Mouse (Mus musculus) midbrain, embryonic 13.5 days (tissue): ENCODE results near the gene Dbn1. TPM values are rescaled to one million over a fixed set of nuclear protein-coding genes. Genes with fewer than 3 reads are reported as not detected.

ENCODE experiments used
- ATAC-seq: fragments of 200-750 bp; cut with Nextera tagmentation; 2 replicates; pipeline ENCODE4 v1.8.0; 2017; ENCODE audit warnings: mild to moderate bottlenecking, moderate TSS enrichment, moderate library complexity
- H3K27ac ChIP-seq: fragments of 300-500 bp; sonication (generic); 2 replicates; pipeline ENCODE4 v1.5.1; 2015; ENCODE audit warnings: inconsistent platforms, mild to moderate bottlenecking, moderate library complexity
- H3K27me3 ChIP-seq: fragments of 300-500 bp; sonication (generic); 2 replicates; pipeline ENCODE4 v1.6.1; 2015; ENCODE audit warnings: mild to moderate bottlenecking, inconsistent platforms
- H3K36me3 ChIP-seq: fragments of 300-500 bp; sonication (generic); 2 replicates; pipeline ENCODE4 v1.6.1; 2015; ENCODE audit warnings: mild to moderate bottlenecking, inconsistent platforms
- H3K4me1 ChIP-seq: fragments of 300-500 bp; sonication (generic); replicated peaks from 2 replicates; pipeline ENCODE4 v1.6.1; 2015; ENCODE audit warnings: inconsistent platforms
- H3K4me2 ChIP-seq: fragments of 300-500 bp; sonication (generic); replicated peaks from 2 replicates; pipeline ENCODE4 v1.6.1; 2015; ENCODE audit warnings: moderate library complexity, mild to moderate bottlenecking, inconsistent platforms
- H3K4me3 ChIP-seq: fragments of 300-500 bp; sonication (generic); replicated peaks from 2 replicates; pipeline ENCODE4 v1.5.1; 2015; ENCODE audit warnings: mild to moderate bottlenecking, inconsistent platforms
- H3K9ac ChIP-seq: fragments of 300-500 bp; sonication (generic); replicated peaks from 2 replicates; pipeline ENCODE4 v1.6.1; 2015; ENCODE audit warnings: mild to moderate bottlenecking, inconsistent platforms
- H3K9me3 ChIP-seq: fragments of 300-500 bp; sonication (generic); 2 replicates; pipeline ENCODE4 v1.6.1; 2016; ENCODE audit warnings: mild to moderate bottlenecking, inconsistent platforms
- WGBS: fragments of 180-500 bp; shearing (Covaris S2); methylation state at CpG from one replicate; pipeline ENCODE4 v1.1.7; 2015; 5-methylcytosine and 5-hydroxymethylcytosine counted together
- polyA plus RNA-seq: library from polyadenylated mRNA; unstranded; fragments of >200 nt; fragmentation: Nextera tagmentation; extraction: Ambion mirVana; gene quantifications from 2 replicates; pipeline ENCODE4 v1.2.1, GENCODE M21; 2015

The Dbn1 gene
- polyA plus RNA-seq, 1 experiment from 2014 or later: 674 TPM

GRCm38 (mm10) chr13:55463399-55464026 is 24.4 kb downstream of the Dbn1 start:
- H3K27me3 ChIP-seq: no peaks in the 10 kb centered on the region
- H3K9me3 ChIP-seq: no peaks in the 10 kb centered on the region
- peaks cover 34% of the 10 kb centered on the region for H3K36me3 ChIP-seq
- 7% methylated on average over 14 of the region's 14 CpGs for WGBS
- H3K9ac ChIP-seq: peak overlapping the region; percentile 92
- no peak; the same call in 1 of the 2 replicates for ATAC-seq
- peak overlapping the region; percentile 86 for H3K4me2 ChIP-seq
- peak overlapping the region; percentile 99 for H3K27ac ChIP-seq
- peaks cover 51% of the 10 kb centered on the region for H3K4me1 ChIP-seq
- peak overlapping the region; percentile 60 for H3K4me3 ChIP-seq

GRCm38 (mm10) chr13:55462965-55463364 is 24.9 kb downstream of the Dbn1 start:
- no peak overlapping the region for H3K4me3 ChIP-seq
- H3K9me3 ChIP-seq: no peaks in the 10 kb centered on the region
- peaks cover 40% of the 10 kb centered on the region for H3K36me3 ChIP-seq
- no peak overlapping the region for H3K9ac ChIP-seq
- peak overlapping the region; percentile 86; the same call in 1 of the 2 replicates for H3K4me2 ChIP-seq
- no peaks in the 10 kb centered on the region for H3K27me3 ChIP-seq
- WGBS: 52% methylated on average over 2 of the region's 2 CpGs
- peaks cover 45% of the 10 kb centered on the region for H3K4me1 ChIP-seq
- no peak for ATAC-seq
- H3K27ac ChIP-seq: peak overlapping the region; percentile 99

- Histone ChIP-seq H3K4me1 (peaks cover 14% of the 10 kb centered on the region), H3K9me3 (no peaks in the 10 kb centered on the region), H3K27me3 (no peaks in the 10 kb centered on the region), H3K4me2 (no peak overlapping the region), H3K4me3 (no peak overlapping the region), H3K36me3 (peaks cover 78% of the 10 kb centered on the region), H3K27ac (no peak overlapping the region), H3K9ac (no peak overlapping the region)
- no peak for ATAC-seq
- 97% methylated on average over 16 of the region's 16 CpGs for WGBS
Measured at GRCm38 (mm10) chr13:55451785-55452549, 35.9 kb downstream of the Dbn1 start.

- H3K4me1 ChIP-seq: peaks cover 20% of the 10 kb centered on the region
- ATAC-seq: no peak
- H3K27ac ChIP-seq: no peak overlapping the region
- H3K9ac ChIP-seq: no peak overlapping the region
- no peaks in the 10 kb centered on the region for H3K9me3 ChIP-seq
- 95% methylated on average over 10 of the region's 10 CpGs for WGBS
- peaks cover 71% of the 10 kb centered on the region for H3K36me3 ChIP-seq
- no peak overlapping the region for H3K4me2 ChIP-seq
- H3K4me3 ChIP-seq: no peak overlapping the region
- H3K27me3 ChIP-seq: no peaks in the 10 kb centered on the region
Measured at GRCm38 (mm10) chr13:55451296-55451695, 36.6 kb downstream of the Dbn1 start.

GRCm38 (mm10) chr13:55450511-55450980 is 37.4 kb downstream of the Dbn1 start:
- no peak overlapping the region for H3K9ac ChIP-seq
- H3K4me2 ChIP-seq: no peak overlapping the region
- H3K27me3 ChIP-seq: no peaks in the 10 kb centered on the region
- peaks cover 27% of the 10 kb centered on the region for H3K4me1 ChIP-seq
- no peaks in the 10 kb centered on the region for H3K9me3 ChIP-seq
- peaks cover 64% of the 10 kb centered on the region for H3K36me3 ChIP-seq
- H3K27ac ChIP-seq: no peak overlapping the region
- no peak overlapping the region for H3K4me3 ChIP-seq
- 93% methylated on average over 11 of the region's 11 CpGs for WGBS
- no peak for ATAC-seq

GRCm38 (mm10) chr13:55449679-55450441 is 38.1 kb downstream of the Dbn1 start:
- Histone ChIP-seq H3K4me3 (no peak overlapping the region), H3K4me1 (peaks cover 27% of the 10 kb centered on the region), H3K4me2 (no peak overlapping the region), H3K27me3 (no peaks in the 10 kb centered on the region), H3K9ac (no peak overlapping the region), H3K36me3 (peaks cover 57% of the 10 kb centered on the region), H3K27ac (no peak overlapping the region), H3K9me3 (no peaks in the 10 kb centered on the region)
- 94% methylated on average over 17 of the region's 17 CpGs for WGBS
- ATAC-seq: no peak

GRCm38 (mm10) chr13:55449205-55449604 is 38.7 kb downstream of the Dbn1 start:
- 96% methylated on average over 9 of the region's 9 CpGs for WGBS
- Histone ChIP-seq H3K4me3 (no peak overlapping the region), H3K9ac (no peak overlapping the region), H3K27ac (no peak overlapping the region), H3K27me3 (no peaks in the 10 kb centered on the region), H3K9me3 (no peaks in the 10 kb centered on the region), H3K36me3 (peaks cover 50% of the 10 kb centered on the region), H3K4me1 (peaks cover 29% of the 10 kb centered on the region), H3K4me2 (no peak overlapping the region)
- ATAC-seq: no peak

- H3K9ac ChIP-seq: no peak overlapping the region
- H3K4me1 ChIP-seq: peaks cover 37% of the 10 kb centered on the region
- H3K27ac ChIP-seq: no peak overlapping the region
- 94% methylated on average over 5 of the region's 5 CpGs for WGBS
- H3K36me3 ChIP-seq: peaks cover 40% of the 10 kb centered on the region
- H3K9me3 ChIP-seq: no peaks in the 10 kb centered on the region
- no peak overlapping the region for H3K4me3 ChIP-seq
- ATAC-seq: no peak
- no peaks in the 10 kb centered on the region for H3K27me3 ChIP-seq
- no peak overlapping the region for H3K4me2 ChIP-seq
Measured at GRCm38 (mm10) chr13:55448131-55448530, 39.8 kb downstream of the Dbn1 start.

GRCm38 (mm10) chr13:55447543-55447943 is 40.4 kb downstream of the Dbn1 start:
- 65% methylated on average over 3 of the region's 3 CpGs for whole genome bisulfite sequencing
- no peaks in the 10 kb centered on the region for H3K27me3 ChIP-seq
- no peak overlapping the region for H3K4me3 ChIP-seq

GRCm38 (mm10) chr13:55446483-55447105 is 41.3 kb downstream of the Dbn1 start:
- H3K27ac ChIP-seq: no peak overlapping the region
- no peak for ATAC-seq
- WGBS: 78% methylated on average over 6 of the region's 6 CpGs
- H3K4me2 ChIP-seq: peak overlapping the region; percentile 91
- H3K9me3 ChIP-seq: no peaks in the 10 kb centered on the region
- H3K4me3 ChIP-seq: peak overlapping the region; percentile 90
- H3K36me3 ChIP-seq: peaks cover 24% of the 10 kb centered on the region
- H3K4me1 ChIP-seq: peaks cover 37% of the 10 kb centered on the region
- H3K9ac ChIP-seq: peak overlapping the region; percentile 96
- no peaks in the 10 kb centered on the region for H3K27me3 ChIP-seq

More at GRCm38 (mm10) chr13:55447543-55447943, 40.4 kb downstream of the Dbn1 start:
- Histone ChIP-seq H3K9me3 (no peaks in the 10 kb centered on the region), H3K36me3 (peaks cover 34% of the 10 kb centered on the region), H3K4me2 (no peak overlapping the region), H3K27ac (no peak overlapping the region), H3K9ac (peak overlapping the region; percentile 96; the same call in 1 of the 2 replicates), H3K4me1 (peaks cover 37% of the 10 kb centered on the region)
- no peak for ATAC-seq

GRCm38 (mm10) chr13:55445361-55446091 is 42.4 kb downstream of the Dbn1 start:
- H3K9ac ChIP-seq: peak overlapping the region; percentile 96
- H3K27ac ChIP-seq: peak overlapping the region; percentile 93
- peak overlapping the region; percentile 91 for H3K4me2 ChIP-seq
- H3K9me3 ChIP-seq: no peaks in the 10 kb centered on the region
- ATAC-seq: no peak
- no peaks in the 10 kb centered on the region for H3K27me3 ChIP-seq
- under 1% methylated on average over 63 of the region's 66 CpGs for WGBS
- H3K4me1 ChIP-seq: peaks cover 37% of the 10 kb centered on the region
- H3K4me3 ChIP-seq: peak overlapping the region; percentile 90
- peaks cover 14% of the 10 kb centered on the region for H3K36me3 ChIP-seq
